ENCODE assay signal across 8 mouse cellular contexts in genomic region chr3:15264450-15264849, GRCm38 (mm10).
A peak's percentile ranks its signal among the peaks of the same experiment; 100 is the strongest.
DNase-seq lines count a peak whose midpoint lies in the region; ATAC-seq and TF ChIP-seq lines count a peak whose summit lies in the region.

No protein-coding gene starts in this region.

- H3K36me3 ChIP-seq in forebrain, postnatal 0 days (ENCODE audit: insufficient read depth) = no peaks in the 10 kb centered on the region
- no peaks in the 10 kb centered on the region for H3K36me3 ChIP-seq in forebrain, embryonic 15.5 days
- no peaks in the 10 kb centered on the region for H3K36me3 ChIP-seq in lung, embryonic 14.5 days (ENCODE audit: insufficient read depth)

- 13% methylated on average over 3 of the region's 3 CpGs for WGBS in forebrain, postnatal 0 days
- WGBS in forebrain, embryonic 15.5 days = 13% methylated on average over 3 of the region's 3 CpGs
- 5% methylated on average over 3 of the region's 3 CpGs for WGBS in lung, embryonic 14.5 days

- DNase-seq in forebrain, postnatal 0 days = peak; percentile 28
- DNase-seq in lung, embryonic 14.5 days = peak; percentile 82
- no peak for DNase-seq in lung, postnatal 14 days
- no peak for DNase-seq in gastrocnemius, postnatal 36 days
- no peak for DNase-seq in spleen, postnatal 10 days (ENCODE audit: low spot score in 2 of 2)

- no peak overlapping the region for H3K4me3 ChIP-seq in forebrain, postnatal 0 days (ENCODE audit: low read depth, low read length)
- H3K4me3 ChIP-seq in forebrain, embryonic 15.5 days = no peak overlapping the region
- no peak overlapping the region for H3K4me3 ChIP-seq in lung, embryonic 14.5 days (ENCODE audit: low read depth, low read length)

- H3K4me1 ChIP-seq in forebrain, postnatal 0 days (ENCODE audit: insufficient read depth) = no peaks in the 10 kb centered on the region
- no peaks in the 10 kb centered on the region for H3K4me1 ChIP-seq in forebrain, embryonic 15.5 days
- no peaks in the 10 kb centered on the region for H3K4me1 ChIP-seq in lung, embryonic 14.5 days (ENCODE audit: insufficient read depth)

- TF ChIP-seq CTCF in forebrain, postnatal 0 days (IDR thresholded peaks at IDR 0.05; ENCODE audit: low read depth) = peak; percentile 59
- peak; percentile 70 for TF ChIP-seq CTCF in lung, embryonic 14.5 days (IDR thresholded peaks at IDR 0.05; ENCODE audit: low read depth)

- H3K9me3 ChIP-seq in forebrain, postnatal 0 days (ENCODE audit: low read length) = no peaks in the 10 kb centered on the region
- H3K9me3 ChIP-seq in forebrain, embryonic 15.5 days = no peaks in the 10 kb centered on the region
- no peaks in the 10 kb centered on the region for H3K9me3 ChIP-seq in lung, embryonic 14.5 days (ENCODE audit: low read depth, low read length)

- H3K27me3 ChIP-seq in forebrain, postnatal 0 days (ENCODE audit: insufficient read depth, low read length) = no peaks in the 10 kb centered on the region
- no peaks in the 10 kb centered on the region for H3K27me3 ChIP-seq in forebrain, embryonic 15.5 days
- no peaks in the 10 kb centered on the region for H3K27me3 ChIP-seq in lung, embryonic 14.5 days (ENCODE audit: insufficient read depth, low read length)

- no peak overlapping the region for H3K27ac ChIP-seq in forebrain, postnatal 0 days (ENCODE audit: low read depth, low read length)
- H3K27ac ChIP-seq in forebrain, embryonic 15.5 days (replicated peaks) = no peak overlapping the region
- H3K27ac ChIP-seq in lung, embryonic 14.5 days (ENCODE audit: low read depth) = no peak overlapping the region

- intact Hi-C loops in gastrocnemius, postnatal 36 days (cut with DNase I) = no loop called here

- no peak overlapping the region for H3K9ac ChIP-seq in forebrain, postnatal 0 days
- H3K9ac ChIP-seq in forebrain, embryonic 15.5 days (replicated peaks) = no peak overlapping the region
- no peak overlapping the region for H3K9ac ChIP-seq in lung, embryonic 14.5 days

- H3K4me2 ChIP-seq in forebrain, postnatal 0 days (ENCODE audit: low read depth) = no peak overlapping the region
- H3K4me2 ChIP-seq in forebrain, embryonic 15.5 days (replicated peaks) = no peak overlapping the region
- H3K4me2 ChIP-seq in lung, embryonic 14.5 days = no peak overlapping the region

- ATAC-seq in forebrain, postnatal 0 days = no peak
- ATAC-seq in forebrain, embryonic 15.5 days (replicated peaks) = no peak
- no peak for ATAC-seq in lung, embryonic 14.5 days (ENCODE audit: insufficient read depth)
- peak; percentile 40 for ATAC-seq in activated CD4-positive, CD25-positive, alpha-beta regulatory T cell, adult 4 months
- ATAC-seq in megakaryocyte progenitor cell, adult 5-6 weeks (replicated peaks; ENCODE audit: poor library complexity) = peak; percentile 94

Comparison
In these comparisons a context has a peak if more than half of its experiments do, and no peak if none do; other contexts are left out.
1. DNase-seq: peak in forebrain, postnatal 0 days (single experiment) and lung, embryonic 14.5 days (single experiment); none in lung, postnatal 14 days (single experiment), gastrocnemius, postnatal 36 days (0 of 2) and spleen, postnatal 10 days (0 of 2).
2. ATAC-seq: peak in activated CD4-positive, CD25-positive, alpha-beta regulatory T cell, adult 4 months (single experiment) and megakaryocyte progenitor cell, adult 5-6 weeks (single experiment); none in forebrain, postnatal 0 days (single experiment), forebrain, embryonic 15.5 days (single experiment) and lung, embryonic 14.5 days (single experiment).